26 mouse cellular contexts compared by ENCODE assay signal in genomic region chr15:77099756-77100155, GRCm38 (mm10). TPM values are rescaled to one million over a fixed set of nuclear protein-coding genes. Genes with fewer than 3 reads are reported as not detected.
A peak's percentile ranks its signal among the peaks of the same experiment; 100 is the strongest.
DNase-seq lines count a peak whose midpoint lies in the region; ATAC-seq and TF ChIP-seq lines count a peak whose summit lies in the region.
"Had no signal": no experiment of that assay in that cellular context is flagged by ENCODE, and none has a peak within 500 bp of the region (broad histone marks: within the 10 kb centered on the region; RNA-seq: fewer than 3 reads in every experiment).

No protein-coding gene starts in this region.

- intact Hi-C loops in gastrocnemius, postnatal 14 days (cut with DNase I; ENCODE audit: low total_unique reads) = no loop called here

- H3K27ac ChIP-seq in embryonic facial prominence, embryonic 11.5 days (replicated peaks; ENCODE audit: low read depth, low read length) = no peak overlapping the region
- no peak overlapping the region for H3K27ac ChIP-seq in embryonic facial prominence, embryonic 10.5 days (replicated peaks)
- peak overlapping the region; percentile 35 for H3K27ac ChIP-seq in hindbrain, embryonic 13.5 days
- H3K27ac ChIP-seq in hindbrain, embryonic 11.5 days (ENCODE audit: low read depth, low read length) = no peak overlapping the region
- H3K27ac ChIP-seq in embryonic facial prominence, embryonic 13.5 days = peak overlapping the region; percentile 29
- H3K27ac ChIP-seq in lung, postnatal 0 days (ENCODE audit: low read length) = no peak overlapping the region
- H3K27ac ChIP-seq: heart, embryonic 10.5 days; heart, embryonic 15.5 days; hindbrain, embryonic 10.5 days had no signal

- TF ChIP-seq CTCF in lung, postnatal 0 days (IDR thresholded peaks at IDR 0.05) = no peak

- no peak for ATAC-seq in embryonic facial prominence, embryonic 11.5 days (replicated peaks; ENCODE audit: insufficient number of reproducible peaks, low FRiP score, low TSS enrichment, low read depth)
- ATAC-seq in hindbrain, embryonic 13.5 days (ENCODE audit: low FRiP score) = no peak
- no peak for ATAC-seq in hindbrain, embryonic 11.5 days (ENCODE audit: low FRiP score)
- no peak for ATAC-seq in embryonic facial prominence, embryonic 13.5 days (ENCODE audit: insufficient number of reproducible peaks, insufficient read depth, low FRiP score, low TSS enrichment, low read depth)
- ATAC-seq in lung, postnatal 0 days = no peak
- ATAC-seq: CD4-positive, CD25-positive, alpha-beta regulatory T cell, adult 4 months; forebrain, embryonic 16.5 days; hindbrain, embryonic 16.5 days; inflammation-experienced regulatory T-cells, adult 6 months had no signal

- DNase-seq in embryonic facial prominence, embryonic 11.5 days (ENCODE audit: low spot score) = peak; percentile 26
- DNase-seq in embryonic facial prominence, embryonic 10.5 days (ENCODE audit: low spot score) = no peak
- no peak for DNase-seq in hindbrain, embryonic 11.5 days (ENCODE audit: low spot score)
- DNase-seq in gastrocnemius, postnatal 14 days = no peak
- DNase-seq in lung, postnatal 0 days (ENCODE audit: low spot score) = no peak
- DNase-seq: adrenal gland, adult 8-10 months; adrenal gland, postnatal 36 days; B cell, adult 2 months; cerebellum, adult 11 months; cerebellum, adult 8-10 months; cerebellum, postnatal 14 days; embryo, embryonic 11 days; heart, adult 18-20 months; kidney, adult 11 months had no signal

- H3K4me2 ChIP-seq in embryonic facial prominence, embryonic 11.5 days (ENCODE audit: low read depth, low read length) = no peak overlapping the region
- no peak overlapping the region for H3K4me2 ChIP-seq in hindbrain, embryonic 13.5 days
- H3K4me2 ChIP-seq in hindbrain, embryonic 11.5 days (replicated peaks; ENCODE audit: low read depth, low read length) = no peak overlapping the region
- H3K4me2 ChIP-seq in embryonic facial prominence, embryonic 13.5 days = no peak overlapping the region
- no peak overlapping the region for H3K4me2 ChIP-seq in lung, postnatal 0 days (replicated peaks; ENCODE audit: low read depth, low read length)
- H3K4me2 ChIP-seq: heart, embryonic 15.5 days had no signal

- no peaks in the 10 kb centered on the region for H3K4me1 ChIP-seq in embryonic facial prominence, embryonic 11.5 days (ENCODE audit: control insufficient read depth, insufficient read depth, low read length)
- H3K4me1 ChIP-seq in embryonic facial prominence, embryonic 10.5 days = peaks cover 18% of the 10 kb centered on the region
- H3K4me1 ChIP-seq in hindbrain, embryonic 13.5 days (replicated peaks) = peaks cover 8% of the 10 kb centered on the region
- no peaks in the 10 kb centered on the region for H3K4me1 ChIP-seq in hindbrain, embryonic 11.5 days (replicated peaks; ENCODE audit: control insufficient read depth, insufficient read depth, low read length)
- peaks cover 20% of the 10 kb centered on the region for H3K4me1 ChIP-seq in embryonic facial prominence, embryonic 13.5 days
- no peaks in the 10 kb centered on the region for H3K4me1 ChIP-seq in lung, postnatal 0 days (ENCODE audit: insufficient read depth, low read depth, low read length)
- H3K4me1 ChIP-seq: heart, embryonic 15.5 days had no signal

- H3K4me3 ChIP-seq in embryonic facial prominence, embryonic 11.5 days (ENCODE audit: low read depth, low read length) = no peak overlapping the region
- H3K4me3 ChIP-seq in embryonic facial prominence, embryonic 10.5 days = no peak overlapping the region
- H3K4me3 ChIP-seq in hindbrain, embryonic 13.5 days = no peak overlapping the region
- H3K4me3 ChIP-seq in hindbrain, embryonic 11.5 days (ENCODE audit: low read depth, low read length) = no peak overlapping the region
- no peak overlapping the region for H3K4me3 ChIP-seq in embryonic facial prominence, embryonic 13.5 days
- H3K4me3 ChIP-seq in lung, postnatal 0 days (ENCODE audit: low read depth, low read length) = no peak overlapping the region
- H3K4me3 ChIP-seq: heart, embryonic 10.5 days; heart, embryonic 15.5 days; hindbrain, embryonic 10.5 days had no signal

- no peak for TF ChIP-seq EP300 in lung, postnatal 0 days (IDR thresholded peaks at IDR 0.05)

- WGBS in embryonic facial prominence, embryonic 11.5 days = 45% methylated on average over 3 of the region's 3 CpGs
- WGBS in embryonic facial prominence, embryonic 10.5 days = 45% methylated on average over 3 of the region's 3 CpGs
- 79% methylated on average over 3 of the region's 3 CpGs for WGBS in hindbrain, embryonic 13.5 days
- WGBS in hindbrain, embryonic 11.5 days = 66% methylated on average over 3 of the region's 3 CpGs
- WGBS in embryonic facial prominence, embryonic 13.5 days = 29% methylated on average over 3 of the region's 3 CpGs
- WGBS in lung, postnatal 0 days = 63% methylated on average over 3 of the region's 3 CpGs

- peaks cover 11% of the 10 kb centered on the region for H3K36me3 ChIP-seq in embryonic facial prominence, embryonic 11.5 days (replicated peaks; ENCODE audit: control insufficient read depth, insufficient read depth, low read depth, low read length)
- H3K36me3 ChIP-seq in embryonic facial prominence, embryonic 10.5 days (replicated peaks) = peaks cover 83% of the 10 kb centered on the region
- H3K36me3 ChIP-seq in hindbrain, embryonic 13.5 days = peaks cover 53% of the 10 kb centered on the region
- H3K36me3 ChIP-seq in hindbrain, embryonic 11.5 days (ENCODE audit: control insufficient read depth, insufficient read depth, low read length) = 0 out of 2 replicates have a peak, but pooled peaks cover 3% of the 10 kb centered on the region
- peaks cover 62% of the 10 kb centered on the region for H3K36me3 ChIP-seq in embryonic facial prominence, embryonic 13.5 days
- H3K36me3 ChIP-seq in lung, postnatal 0 days (ENCODE audit: insufficient read depth, low read length) = 0 out of 2 replicates have a peak, but pooled peaks cover 7% of the 10 kb centered on the region
- H3K36me3 ChIP-seq: G1E had no signal

- H3K9ac ChIP-seq in embryonic facial prominence, embryonic 11.5 days (replicated peaks; ENCODE audit: low read length) = no peak overlapping the region
- no peak overlapping the region for H3K9ac ChIP-seq in hindbrain, embryonic 13.5 days
- H3K9ac ChIP-seq in hindbrain, embryonic 11.5 days (ENCODE audit: low read depth, low read length) = no peak overlapping the region
- no peak overlapping the region for H3K9ac ChIP-seq in embryonic facial prominence, embryonic 13.5 days
- H3K9ac ChIP-seq in lung, postnatal 0 days (replicated peaks; ENCODE audit: low read depth) = no peak overlapping the region
- H3K9ac ChIP-seq: heart, embryonic 15.5 days had no signal

- no peaks in the 10 kb centered on the region for H3K9me3 ChIP-seq in embryonic facial prominence, embryonic 11.5 days (replicated peaks; ENCODE audit: control insufficient read depth, low read length)
- no peaks in the 10 kb centered on the region for H3K9me3 ChIP-seq in embryonic facial prominence, embryonic 10.5 days
- H3K9me3 ChIP-seq in hindbrain, embryonic 13.5 days = no peaks in the 10 kb centered on the region
- H3K9me3 ChIP-seq in hindbrain, embryonic 11.5 days (ENCODE audit: control insufficient read depth, low read length) = no peaks in the 10 kb centered on the region
- no peaks in the 10 kb centered on the region for H3K9me3 ChIP-seq in embryonic facial prominence, embryonic 13.5 days
- H3K9me3 ChIP-seq in lung, postnatal 0 days (ENCODE audit: low read length) = no peaks in the 10 kb centered on the region
- H3K9me3 ChIP-seq: G1E; heart, embryonic 10.5 days; heart, embryonic 15.5 days; hindbrain, embryonic 10.5 days had no signal

- no peaks in the 10 kb centered on the region for H3K27me3 ChIP-seq in embryonic facial prominence, embryonic 11.5 days (ENCODE audit: control insufficient read depth, insufficient read depth, low read length)
- H3K27me3 ChIP-seq in embryonic facial prominence, embryonic 10.5 days (replicated peaks; ENCODE audit: low read depth, poor library complexity, severe bottlenecking) = no peaks in the 10 kb centered on the region
- no peaks in the 10 kb centered on the region for H3K27me3 ChIP-seq in hindbrain, embryonic 13.5 days
- H3K27me3 ChIP-seq in hindbrain, embryonic 11.5 days (ENCODE audit: control insufficient read depth, insufficient read depth, low read length) = no peaks in the 10 kb centered on the region
- H3K27me3 ChIP-seq in embryonic facial prominence, embryonic 13.5 days = no peaks in the 10 kb centered on the region
- no peaks in the 10 kb centered on the region for H3K27me3 ChIP-seq in lung, postnatal 0 days (replicated peaks; ENCODE audit: insufficient read depth, low read length)
- H3K27me3 ChIP-seq: heart, embryonic 15.5 days had no signal

RNA-seq across cellular contexts. Expression of gene Mb, which starts 49.3 kb away (rescaled TPM):
- 0.49 and 0.82 TPM in 2 replicates for polyA plus RNA-seq in embryonic facial prominence, embryonic 11.5 days (2014; fragmentation: Nextera tagmentation; extraction: Ambion mirVana)
- polyA plus RNA-seq in embryonic facial prominence, embryonic 10.5 days (2016; fragmentation: Nextera tagmentation; extraction: Ambion mirVana) = 0.72 and 0.86 TPM in 2 replicates
- 0.44 and 0.62 TPM in 2 replicates for polyA plus RNA-seq in hindbrain, embryonic 13.5 days (2015; fragmentation: Nextera tagmentation; extraction: Ambion mirVana)
- polyA plus RNA-seq in hindbrain, embryonic 11.5 days (2014; fragmentation: Nextera tagmentation; extraction: Ambion mirVana) = 0.39 and 0.53 TPM in 2 replicates
- 1.7 and 2.5 TPM in 2 replicates for polyA plus RNA-seq in embryonic facial prominence, embryonic 13.5 days (2015; fragmentation: Nextera tagmentation; extraction: Ambion mirVana)
- total RNA-seq in gastrocnemius, postnatal 14 days (2021) = 1,000 to 10,000 TPM in 1 of 2 experiments, 100 to 1,000 TPM in 1; 840 to 1,154 TPM
- polyA plus RNA-seq in lung, postnatal 0 days (2015; fragmentation: Nextera tagmentation; extraction: Ambion mirVana) = 0.84 and 1.1 TPM in 2 replicates
- total RNA-seq: common myeloid progenitor, adult 5-6 weeks; G1E had no signal
- polyA plus RNA-seq: CD4-positive, CD25-positive, alpha-beta regulatory T cell, adult 4 months; forebrain, embryonic 11.5 days; forebrain, embryonic 16.5 days; G1E; inflammation-experienced regulatory T-cells, adult 6 months had no signal

RNA-seq across cellular contexts. Expression of gene Apol6, which starts 55.2 kb away (rescaled TPM):
- 0.08 TPM in 1 of 2 replicates, not detected in the other for polyA plus RNA-seq in embryonic facial prominence, embryonic 11.5 days (2014; fragmentation: Nextera tagmentation; extraction: Ambion mirVana)
- 0.07 and 0.16 TPM in 2 replicates for polyA plus RNA-seq in embryonic facial prominence, embryonic 10.5 days (2016; fragmentation: Nextera tagmentation; extraction: Ambion mirVana)
- not detected in 2 replicates for polyA plus RNA-seq in hindbrain, embryonic 13.5 days (2015; fragmentation: Nextera tagmentation; extraction: Ambion mirVana)
- polyA plus RNA-seq in hindbrain, embryonic 11.5 days (2014; fragmentation: Nextera tagmentation; extraction: Ambion mirVana) = not detected in 2 replicates
- 0.22 and 0.45 TPM in 2 replicates for polyA plus RNA-seq in embryonic facial prominence, embryonic 13.5 days (2015; fragmentation: Nextera tagmentation; extraction: Ambion mirVana)
- 10 to 100 TPM; 23.4 to 33.2 TPM for total RNA-seq in gastrocnemius, postnatal 14 days (2021)
- 0.10 TPM in 1 of 2 replicates, not detected in the other for polyA plus RNA-seq in lung, postnatal 0 days (2015; fragmentation: Nextera tagmentation; extraction: Ambion mirVana)
- total RNA-seq: common myeloid progenitor, adult 5-6 weeks had no signal
- polyA plus RNA-seq: CD4-positive, CD25-positive, alpha-beta regulatory T cell, adult 4 months; forebrain, embryonic 11.5 days; forebrain, embryonic 16.5 days; G1E; hindbrain, embryonic 10.5 days; hindbrain, embryonic 16.5 days had no signal

Comparison
In these comparisons a context has a peak if more than half of its experiments do, and no peak if none do; other contexts are left out.
1. H3K27ac ChIP-seq: peak in hindbrain, embryonic 13.5 days (single experiment) and embryonic facial prominence, embryonic 13.5 days (single experiment); none in embryonic facial prominence, embryonic 11.5 days (single experiment), embryonic facial prominence, embryonic 10.5 days (single experiment), hindbrain, embryonic 11.5 days (single experiment) and lung, postnatal 0 days (single experiment).